Mouse (Mus musculus) layer of hippocampus, adult 18-20 months (tissue): ENCODE results near the gene Lrrc2. TPM values are rescaled to one million over a fixed set of nuclear protein-coding genes. Genes with fewer than 3 reads are reported as not detected.

Experiments
- DNase-seq, 2 experiments: peaks; one replicate each; pipeline ENCODE4 v3.0.0; 2022; ENCODE audit warnings: low spot score in 2 of 2
- total RNA-seq, 2 experiments: library from RNA; stranded (reverse); gene quantifications; 2 replicates each; pipeline ENCODE4 v1.2.3; 2021

The Lrrc2 gene
- total RNA-seq, 2 experiments from 2014 or later = 1.1 to 3.1 TPM

DNA sequence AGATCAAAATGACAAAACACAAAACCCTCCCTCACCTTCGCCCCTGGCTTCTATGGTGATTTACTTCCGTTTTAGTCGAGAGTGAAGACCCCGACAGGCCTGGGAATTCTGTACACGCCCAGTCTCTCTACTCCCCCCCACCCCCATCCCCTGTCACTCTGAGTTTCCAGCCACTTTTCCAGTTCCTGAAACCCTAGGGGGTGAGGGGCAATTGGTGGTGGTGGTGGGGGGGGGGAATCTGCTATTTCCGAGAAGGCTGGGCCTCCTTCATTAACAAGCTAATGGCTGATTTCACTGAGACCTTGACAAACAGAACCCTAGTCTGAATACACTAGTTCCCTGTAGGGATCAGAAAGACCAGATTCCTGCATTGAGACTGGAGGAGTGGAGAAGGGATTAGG lies 4.1 kb upstream of the Lrrc2 start:
- DNase-seq = no peak

DNA sequence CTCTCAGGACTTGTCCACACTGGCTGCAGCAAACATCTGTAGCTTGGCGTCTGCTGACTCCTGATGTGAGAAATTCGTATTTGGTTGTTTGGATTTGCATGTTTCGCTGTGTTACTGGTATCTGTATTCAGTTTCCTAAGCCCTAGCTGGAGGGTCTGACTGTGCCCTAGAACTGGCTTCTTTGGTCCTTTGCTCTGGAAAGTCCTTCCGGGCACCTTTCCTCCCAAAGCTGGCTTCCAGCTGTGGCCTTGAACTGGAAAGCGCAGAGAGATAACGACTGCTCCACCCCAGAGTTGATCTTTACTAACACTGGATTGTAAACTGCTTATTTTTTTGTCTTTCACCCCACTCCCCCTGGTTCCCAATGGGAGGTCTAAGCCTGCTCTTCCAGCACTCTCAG lies 3.4 kb upstream of the Lrrc2 start:
- no peak for DNase-seq

DNA sequence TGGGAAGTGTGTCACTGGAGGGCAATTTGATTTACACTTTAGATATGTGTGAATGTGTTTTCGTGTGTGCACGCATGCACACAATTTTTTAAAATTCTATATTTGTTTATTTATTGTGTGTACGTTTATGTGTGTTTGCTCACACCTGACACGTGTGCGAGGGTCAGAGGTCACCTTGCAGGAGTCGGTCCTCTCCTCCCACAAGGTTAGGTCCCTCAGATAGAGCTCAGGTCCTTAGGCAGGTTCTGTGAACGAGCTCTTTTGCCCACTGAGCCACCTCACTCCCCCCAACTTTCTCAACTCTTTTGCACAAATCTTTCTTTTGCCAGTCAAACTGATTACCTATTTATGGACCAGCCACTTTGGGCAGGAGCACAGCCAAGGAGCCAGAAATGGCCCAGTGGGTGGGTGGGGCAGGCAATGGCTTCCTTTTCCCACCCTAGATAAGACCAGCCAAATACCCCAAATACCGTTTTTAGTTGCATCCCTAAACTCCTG lies 2.5 kb upstream of the Lrrc2 start:
- no peak for DNase-seq

DNA sequence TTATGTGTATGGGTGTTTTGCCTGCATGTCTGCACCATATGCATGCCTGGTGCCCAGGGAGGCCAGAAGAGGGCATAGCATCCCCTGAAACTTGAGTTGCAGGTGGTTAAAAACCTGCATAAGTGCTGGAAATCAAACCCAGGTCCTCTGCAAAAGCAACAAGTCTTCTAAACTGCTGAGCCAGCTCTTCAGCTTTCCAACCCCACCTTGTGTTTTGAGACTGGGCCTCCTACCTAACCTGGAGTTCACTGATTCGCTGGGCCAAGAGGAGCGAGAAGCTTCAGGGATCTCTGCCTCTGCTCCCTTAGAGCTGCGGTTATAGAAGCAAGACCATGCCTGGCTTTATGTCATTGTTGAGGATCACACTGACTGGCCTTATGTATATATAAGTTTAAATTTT lies 1.2 kb upstream of the Lrrc2 start:
- DNase-seq = no peak

DNA sequence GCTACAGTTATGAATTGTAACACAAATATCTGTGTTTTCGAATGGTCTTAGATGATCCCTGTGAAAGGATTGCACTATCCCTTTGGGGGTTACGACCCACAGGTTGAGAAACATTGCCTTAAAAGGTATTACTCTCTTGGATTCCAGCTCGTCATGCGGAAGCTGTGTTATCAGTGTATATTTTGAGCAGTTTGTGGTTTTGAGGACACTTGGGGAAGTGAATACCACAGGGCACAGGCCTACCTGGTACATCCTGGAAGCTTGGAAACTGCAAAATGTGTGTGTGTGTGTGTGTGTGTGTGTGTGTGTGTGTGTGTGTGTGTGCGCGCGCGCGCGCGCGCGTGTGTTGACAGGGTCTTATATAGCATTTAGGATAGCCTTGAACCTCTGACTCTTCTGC lies 521 bp downstream of the Lrrc2 start:
- no peak for DNase-seq

DNA sequence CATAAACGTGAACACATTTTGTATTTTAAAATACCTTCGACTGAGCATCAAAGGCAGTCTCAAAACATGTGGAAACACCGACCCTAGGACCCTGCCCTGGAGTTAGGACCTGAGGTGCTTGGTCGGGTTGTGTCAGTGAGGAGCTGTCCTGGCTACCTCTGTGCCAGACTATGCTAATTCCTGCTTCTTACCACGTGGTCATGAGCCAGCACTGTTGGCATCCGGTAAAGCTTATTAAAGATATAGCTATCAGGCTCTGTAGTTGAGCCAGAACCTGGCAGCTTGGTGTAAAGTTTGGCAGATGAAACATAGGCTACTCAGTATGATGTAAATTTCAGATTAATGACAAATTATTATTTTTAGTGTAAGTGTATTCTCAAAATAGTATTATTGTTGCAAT lies 1.1 kb downstream of the Lrrc2 start:
- no peak for DNase-seq

DNA sequence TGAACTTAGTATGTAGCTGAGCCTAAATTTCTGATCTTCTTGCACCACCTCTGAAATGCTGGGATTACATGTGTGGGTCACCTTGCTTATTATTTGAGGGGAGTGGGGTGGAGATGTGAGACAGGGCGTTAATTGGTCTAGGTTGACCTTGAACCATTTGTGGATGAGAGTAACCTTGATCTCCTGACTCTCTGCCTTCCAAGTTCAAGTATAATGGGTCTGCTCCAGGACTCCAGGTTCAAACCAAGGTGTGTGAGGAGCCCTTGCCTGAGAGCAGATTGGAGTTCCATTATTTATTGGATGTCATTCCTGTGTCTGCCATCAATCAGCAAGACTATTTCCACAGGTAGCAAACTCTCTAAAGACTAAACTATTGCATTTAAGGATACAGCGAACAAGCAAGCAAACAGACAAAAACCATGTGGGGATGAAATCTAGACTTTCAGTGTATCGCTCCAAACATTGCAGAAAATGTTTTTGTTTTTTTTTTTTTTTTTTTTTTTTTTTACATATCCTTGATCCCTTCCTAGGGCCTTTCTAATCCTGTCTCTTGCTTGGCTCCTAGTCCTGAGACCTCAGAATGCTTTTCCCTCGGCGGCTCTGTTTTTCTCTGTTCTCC lies 1.7 kb downstream of the Lrrc2 start:
- DNase-seq = no peak

DNA sequence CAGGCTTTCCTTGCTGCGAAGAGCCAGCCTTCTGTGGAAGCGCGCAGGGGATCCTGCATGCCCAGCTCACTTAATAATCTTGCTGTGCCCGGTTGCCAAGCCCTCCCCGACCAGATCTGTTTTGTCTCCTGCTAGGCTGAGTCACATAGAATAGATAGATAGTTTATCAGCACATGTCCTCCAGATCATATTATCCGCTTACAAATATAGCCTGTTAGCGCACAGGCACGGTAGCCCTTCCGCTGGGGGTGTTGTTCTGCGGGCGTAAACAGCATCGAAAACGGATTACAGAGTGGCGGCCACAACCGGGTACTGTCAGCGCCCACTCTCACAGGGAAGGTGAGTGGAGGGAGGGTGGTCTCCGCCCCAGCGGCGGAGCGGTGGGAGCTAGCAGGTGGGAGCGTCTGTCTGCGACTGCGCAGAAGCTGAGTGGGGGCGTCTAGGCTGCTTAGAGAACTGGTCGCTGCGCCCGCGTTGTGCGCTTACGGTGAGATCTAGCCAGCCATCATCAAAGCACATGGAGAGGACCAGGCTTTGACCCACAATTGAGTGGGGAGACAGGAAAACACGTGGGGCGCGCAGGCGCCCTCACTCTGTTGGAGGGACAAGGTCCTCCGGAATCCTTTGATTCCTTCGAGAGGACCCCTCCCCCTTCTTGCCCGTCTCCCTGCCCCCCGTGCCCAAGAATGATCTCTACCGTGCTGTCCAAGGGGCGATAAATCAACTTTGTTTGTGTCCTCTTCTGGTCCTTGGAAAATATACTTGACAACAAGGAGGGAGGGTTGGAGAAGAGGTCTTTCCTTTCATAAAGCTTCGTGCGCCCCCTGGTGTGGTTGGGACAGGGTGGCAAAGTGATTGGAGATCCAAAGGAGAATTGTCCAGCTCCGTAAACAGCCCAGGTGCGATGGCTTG lies 2.5 kb downstream of the Lrrc2 start:
- peak; percentile 47 to 79 for DNase-seq

DNA sequence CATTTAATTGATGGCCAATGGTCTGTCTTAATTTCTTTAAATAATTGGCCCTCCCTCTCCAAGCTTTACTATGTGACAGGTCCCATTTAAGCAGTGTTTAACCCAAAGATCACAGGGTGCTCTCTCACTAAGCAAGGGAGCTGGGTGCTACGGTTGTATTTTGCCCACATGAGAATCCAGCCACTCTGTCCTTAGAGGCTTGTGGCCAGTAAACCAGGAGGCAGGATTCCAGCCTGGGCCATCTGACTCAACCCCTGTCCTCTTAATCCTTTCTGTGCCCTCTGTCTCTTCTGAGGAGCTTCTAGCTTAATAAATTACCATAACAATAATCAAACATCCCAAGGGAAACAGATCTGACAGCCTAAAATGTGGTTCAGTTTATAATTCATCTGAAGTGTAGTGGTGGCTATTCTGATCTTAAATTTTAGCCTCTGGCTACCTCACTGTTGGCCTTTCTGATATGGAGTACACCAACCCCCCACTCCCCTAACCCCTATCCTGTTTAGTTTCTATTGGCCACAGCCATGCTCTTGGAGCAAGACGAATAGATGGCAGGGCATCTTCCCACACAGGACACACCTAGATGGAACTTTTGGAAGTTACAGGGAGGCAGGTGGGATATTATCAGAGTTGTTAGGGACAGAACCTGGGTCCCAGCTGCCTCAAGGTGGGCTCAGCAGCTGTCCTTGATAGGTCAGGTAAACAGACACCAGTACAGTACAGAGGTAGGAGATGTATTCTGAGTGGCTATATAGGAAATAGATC lies 3.5 kb downstream of the Lrrc2 start:
- DNase-seq = no peak

DNA sequence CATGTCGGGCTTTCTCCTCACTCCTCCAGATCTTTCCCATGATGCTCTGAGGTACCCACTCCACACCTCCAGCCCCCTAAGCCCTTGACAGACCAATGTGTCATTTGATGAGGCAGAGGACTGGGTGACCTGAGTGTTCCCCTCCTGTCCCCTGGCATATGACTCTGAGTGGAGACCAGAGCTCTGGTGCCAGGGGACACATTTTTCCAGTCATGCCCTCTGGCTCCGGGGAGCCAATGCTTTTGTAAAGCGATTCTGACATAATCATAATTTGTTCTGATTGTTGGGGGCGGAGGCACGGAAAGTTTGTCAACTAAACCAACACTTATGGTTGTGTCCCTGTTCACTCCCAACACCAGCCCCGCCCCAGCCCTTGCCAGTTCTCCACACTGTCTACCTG lies 4.6 kb downstream of the Lrrc2 start:
- DNase-seq = no peak

DNA sequence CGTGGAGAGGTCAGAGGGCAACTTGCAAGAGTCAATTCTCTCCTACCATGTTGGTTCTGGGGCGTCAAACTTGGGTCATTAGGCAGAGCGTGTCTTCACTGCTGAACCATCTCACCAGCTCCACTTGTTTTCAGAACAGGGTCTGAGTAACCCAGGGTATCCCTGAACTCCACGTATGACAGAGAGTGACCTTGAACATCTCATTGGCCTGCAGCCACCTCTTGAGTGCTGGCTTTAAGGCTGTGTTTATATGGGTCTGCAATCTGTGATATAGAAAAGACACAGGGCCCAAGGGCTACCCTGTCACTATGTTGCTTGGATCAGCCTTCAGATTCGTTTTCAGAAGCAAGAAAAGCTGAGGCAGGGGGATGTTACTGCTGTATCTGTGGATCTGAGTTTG lies 8.3 kb downstream of the Lrrc2 start:
- DNase-seq = no peak

DNA sequence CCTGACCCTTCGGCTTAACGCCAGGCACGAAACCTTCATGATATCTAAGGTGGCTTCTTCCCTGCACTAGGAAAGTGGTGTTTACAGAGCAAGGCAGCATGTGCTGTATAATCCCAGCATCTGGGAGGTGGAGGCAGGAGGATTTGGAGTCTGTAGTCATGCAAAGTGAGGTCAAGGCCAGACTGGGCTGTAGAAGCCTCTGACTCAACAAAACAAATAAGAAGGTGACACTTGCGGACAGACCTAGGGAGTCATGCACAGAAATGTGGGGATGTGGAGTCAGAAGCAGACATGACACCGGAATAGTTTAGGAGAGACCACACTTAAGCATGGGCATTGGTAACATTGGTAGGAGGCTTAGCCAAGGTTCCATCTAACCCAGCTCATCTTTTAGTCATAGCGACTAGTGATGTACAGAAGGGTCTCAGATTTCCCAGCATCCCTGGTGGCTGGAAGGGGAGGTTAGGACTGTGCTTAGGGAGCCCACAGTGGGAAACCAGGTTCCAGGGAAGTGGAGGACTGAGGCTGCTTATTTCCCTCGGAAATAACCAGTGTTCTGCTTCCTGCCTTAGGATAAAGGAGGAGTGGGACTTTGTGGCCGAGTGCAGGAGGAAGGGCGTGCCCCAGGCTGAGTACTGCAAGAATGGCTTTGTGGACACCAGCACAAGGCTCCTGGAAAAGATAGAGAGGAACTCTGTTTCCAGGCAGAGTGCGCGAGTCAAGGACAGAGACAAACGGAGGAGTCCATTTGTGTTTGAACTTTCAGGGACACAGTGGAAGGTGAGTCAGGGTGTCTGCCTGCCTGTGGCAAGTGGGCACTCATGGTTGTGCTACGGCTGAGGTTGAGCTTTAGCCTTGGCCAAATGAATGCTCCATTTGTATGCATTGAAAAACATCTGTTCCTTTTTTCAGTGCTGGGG lies 9.1 kb downstream of the Lrrc2 start:
- DNase-seq = no peak

DNA sequence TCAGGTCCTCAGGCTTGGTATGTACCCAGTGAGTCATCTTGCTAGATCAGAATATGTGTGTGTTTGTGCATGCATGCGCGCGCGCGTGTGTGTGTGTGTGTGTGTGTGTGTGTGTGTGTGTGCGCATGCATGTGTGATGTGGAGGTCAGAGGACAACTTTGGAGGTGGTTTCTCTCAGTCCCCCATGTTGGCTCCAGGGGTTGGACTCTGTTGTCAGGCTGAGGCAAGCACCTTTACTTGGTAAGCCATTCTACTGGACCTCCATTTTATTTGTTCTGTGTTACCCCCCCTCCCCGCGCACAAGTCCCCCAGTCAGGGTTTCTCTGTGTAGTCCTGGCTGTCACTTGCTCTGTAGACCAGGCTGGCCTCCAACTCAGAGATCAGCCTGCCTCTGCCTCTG lies 10.0 kb downstream of the Lrrc2 start:
- no peak for DNase-seq

DNA sequence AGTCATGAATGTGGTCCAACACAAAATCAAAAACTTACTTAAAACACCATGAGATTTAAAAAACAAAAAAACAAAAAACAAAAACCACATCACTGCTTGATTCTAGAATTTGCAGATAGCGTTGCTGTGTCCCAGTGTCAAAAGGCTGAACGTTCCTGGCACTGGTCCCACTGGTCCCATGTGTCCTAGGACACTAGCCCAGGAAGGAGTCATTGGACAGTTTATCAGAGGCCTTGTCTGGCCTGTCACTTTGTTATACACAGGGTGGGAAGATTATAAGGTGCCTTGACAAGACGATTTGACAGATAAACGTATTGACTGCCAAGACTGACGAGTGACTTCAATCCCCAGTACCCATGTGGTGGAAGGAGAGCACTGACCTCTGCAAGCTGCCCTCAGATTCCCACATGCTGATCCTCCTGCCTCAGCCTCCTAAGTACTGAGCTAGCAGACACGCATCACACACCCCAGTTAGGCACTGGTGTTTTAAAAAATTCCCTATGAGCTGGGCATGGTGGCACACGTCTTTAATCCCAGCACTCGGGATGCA lies 12.3 kb downstream of the Lrrc2 start:
- no peak for DNase-seq

DNA sequence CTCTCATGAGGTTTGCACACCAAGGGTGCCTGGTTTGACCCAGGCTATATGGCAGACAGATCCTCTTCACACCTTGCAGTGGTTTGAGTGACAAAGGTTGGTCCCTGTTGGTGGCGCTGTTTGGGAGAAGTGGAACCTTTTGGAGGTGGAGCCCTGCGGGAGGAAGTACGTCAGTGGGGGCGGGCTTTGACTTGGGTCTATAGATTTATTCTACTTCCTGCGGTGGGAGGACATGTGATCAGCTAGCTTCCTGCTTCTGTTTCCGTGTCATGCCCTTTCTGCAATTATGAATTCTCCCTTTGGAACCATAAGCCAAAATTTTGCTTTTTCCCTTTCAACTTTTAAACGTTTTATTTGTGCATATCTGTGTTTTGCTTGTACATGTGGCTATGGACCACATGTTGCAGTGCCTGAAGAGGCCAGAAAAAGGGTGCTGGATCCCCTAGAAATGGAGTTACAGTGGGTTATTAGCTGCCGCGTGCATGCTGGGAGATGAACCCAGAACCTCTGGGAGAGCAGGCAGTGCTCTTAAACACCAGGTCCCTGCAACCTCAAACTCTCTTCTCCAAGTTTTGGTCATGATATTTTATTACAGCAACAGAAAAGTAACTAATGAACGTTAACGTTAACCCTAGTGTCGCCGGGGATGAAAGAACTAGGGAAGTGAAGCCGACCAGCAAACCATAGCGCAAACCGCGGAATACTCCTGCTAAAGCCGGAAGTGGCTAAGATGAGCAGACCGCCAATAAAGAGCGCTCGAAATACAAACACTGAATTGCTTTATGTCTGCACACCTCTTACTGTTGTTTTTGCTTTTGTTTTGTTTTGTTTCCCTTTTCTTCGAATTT lies 13.9 kb downstream of the Lrrc2 start:
- no peak for DNase-seq

DNA sequence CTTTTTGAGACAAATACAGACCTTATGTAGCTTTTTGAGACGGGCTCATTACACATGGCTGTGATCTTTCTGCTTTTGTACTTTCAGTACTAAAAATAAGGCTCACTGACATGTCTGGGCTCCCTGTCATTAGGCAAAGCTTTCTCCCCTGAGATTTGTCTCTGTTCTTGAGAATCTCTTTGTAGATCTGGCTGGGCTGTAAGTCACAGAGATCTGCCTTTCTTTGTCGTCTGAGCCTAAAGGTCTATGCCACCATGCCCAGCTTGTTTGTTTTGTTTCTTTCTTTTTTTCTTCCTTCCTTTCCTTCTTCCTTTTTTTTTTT lies 14.5 kb downstream of the Lrrc2 start:
- no peak for DNase-seq

DNA sequence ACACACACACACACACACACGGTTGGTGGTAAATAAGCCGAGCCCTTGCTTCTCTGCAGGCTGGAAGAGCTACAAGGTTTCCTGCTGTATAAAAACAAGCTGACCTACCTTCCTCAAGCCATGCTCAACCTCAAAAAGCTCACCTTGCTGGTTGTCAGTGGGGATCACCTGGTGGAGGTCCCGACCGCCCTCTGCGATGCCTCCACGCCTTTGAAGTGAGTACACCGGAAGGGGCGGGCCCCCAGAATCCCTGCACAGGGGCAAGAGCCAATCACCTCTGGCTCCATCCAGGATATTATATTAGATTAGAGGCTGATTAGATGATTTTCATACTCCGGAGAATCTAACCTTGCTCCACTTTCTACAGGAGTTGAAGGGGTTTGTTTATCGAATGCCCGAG lies 28.1 kb downstream of the Lrrc2 start:
- DNase-seq = no peak

DNA sequence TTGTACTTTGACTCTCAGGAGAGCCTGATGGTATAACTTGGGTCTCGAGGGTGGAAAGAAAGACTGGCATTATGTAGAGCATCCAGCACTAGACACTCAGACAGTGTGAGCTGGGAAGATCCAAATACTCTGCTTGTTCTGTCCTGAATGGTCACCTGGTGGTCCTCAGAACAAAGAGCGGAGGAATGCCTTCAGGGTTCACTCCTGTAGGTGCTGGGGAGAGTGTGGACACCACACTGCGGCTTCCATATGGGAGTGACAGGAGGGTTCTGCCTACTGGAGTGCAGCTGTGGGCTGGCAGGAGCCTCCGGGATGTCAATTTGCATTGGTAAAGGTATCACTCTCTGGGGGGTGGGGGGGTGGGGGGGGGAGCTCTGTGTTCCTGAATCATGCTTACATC lies 31.0 kb downstream of the Lrrc2 start:
- no peak for DNase-seq

DNA sequence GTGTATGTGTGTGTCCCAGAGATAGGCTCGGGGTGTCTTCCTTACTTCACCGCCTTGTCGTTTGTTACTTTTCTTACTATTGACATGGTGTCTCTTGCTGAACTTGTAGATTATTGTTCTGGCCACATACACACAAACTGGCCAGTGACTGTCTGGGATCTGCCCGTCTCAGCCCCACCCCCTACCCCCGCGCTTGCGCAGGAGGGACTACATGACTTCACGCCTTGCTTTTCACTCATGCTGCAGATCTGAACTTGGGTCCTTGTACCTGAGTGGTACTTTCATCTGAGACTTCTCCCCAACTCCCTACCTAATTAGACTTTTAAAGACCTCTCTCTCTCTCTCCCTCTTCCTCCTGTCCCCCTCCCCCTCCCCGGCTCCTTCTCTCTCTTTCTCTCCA lies 32.8 kb downstream of the Lrrc2 start:
- DNase-seq = no peak

DNA sequence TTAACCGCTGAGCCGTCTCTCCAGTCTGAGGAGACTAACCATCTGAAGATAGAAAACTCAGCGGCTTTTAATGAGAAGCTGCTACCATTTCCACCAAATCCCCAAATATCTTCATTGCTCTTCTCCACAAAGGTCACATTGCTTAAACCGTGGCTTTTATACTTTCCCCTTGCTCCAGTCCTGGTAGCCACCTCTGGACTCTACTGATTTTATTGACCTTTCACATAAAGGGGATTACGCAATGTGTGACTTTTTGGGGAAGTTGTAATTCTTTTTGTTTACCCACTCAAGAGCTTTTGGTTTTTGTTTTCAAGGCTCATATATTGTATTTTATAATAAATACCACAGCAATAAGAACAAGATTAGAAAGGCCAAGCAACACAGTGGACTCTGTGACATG lies 34.2 kb downstream of the Lrrc2 start:
- no peak for DNase-seq
